Mouse (Mus musculus): ENCODE measurements around the gene Idnk. TPM values are rescaled to one million over a fixed set of nuclear protein-coding genes. Genes with fewer than 3 reads are reported as not detected.

The Idnk gene
- polyA plus RNA-seq, 1 experiment, result 21.0 TPM

DNA sequence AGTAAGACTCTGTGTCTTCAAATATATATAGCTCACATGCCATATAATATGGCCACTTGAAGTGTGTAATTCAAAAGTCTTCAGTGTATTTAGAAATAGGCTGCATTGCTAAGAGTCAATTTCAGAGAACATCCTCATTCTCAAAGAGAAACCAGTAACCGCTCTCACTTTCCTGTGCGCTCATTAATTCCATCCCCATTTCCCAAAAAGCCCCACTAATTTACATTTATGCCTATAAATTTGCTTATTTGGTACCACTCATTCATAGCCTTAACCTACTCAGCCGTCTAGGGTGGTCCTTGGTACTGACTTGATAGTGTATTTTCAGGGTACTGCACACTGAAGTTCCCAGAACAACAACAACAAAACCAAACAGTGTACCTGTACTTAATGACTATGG is 44.5 kb downstream of the Idnk start:
- peaks cover 9% of the 10 kb centered on the region for H3K36me3 ChIP-seq (ENCODE audit: control insufficient read depth, insufficient read depth)
- H3K4me2 ChIP-seq (ENCODE audit: low read depth), result no peak overlapping the region
- no peak for TF ChIP-seq E2F4 (IDR thresholded peaks at IDR 0.05; ENCODE audit: insufficient read depth)
- TF ChIP-seq SRF (IDR thresholded peaks at IDR 0.05; ENCODE audit: control insufficient read depth, insufficient read length, low read depth), result no peak
- TF ChIP-seq CEBPB (IDR thresholded peaks at IDR 0.05; ENCODE audit: insufficient read depth, poor library complexity, severe bottlenecking), result no peak
- TF ChIP-seq MYOD1 (IDR thresholded peaks at IDR 0.05; ENCODE audit: control insufficient read depth in 1 of 3, insufficient read length in 2 of 3, low read depth in 2 of 3), result no peak
- TF ChIP-seq MAX (IDR thresholded peaks at IDR 0.05; ENCODE audit: low read depth), result no peak
- no peak for TF ChIP-seq POLR2A (IDR thresholded peaks at IDR 0.05; ENCODE audit: insufficient read length, low read depth)
- no peak for TF ChIP-seq MYOG (IDR thresholded peaks at IDR 0.05; ENCODE audit: control insufficient read depth in 1 of 3, insufficient read depth in 1 of 3, insufficient read length in 2 of 3, low read depth in 2 of 3)
- no peak for TF ChIP-seq TCF12 (IDR thresholded peaks at IDR 0.05; ENCODE audit: insufficient read depth, poor library complexity, severe bottlenecking)
- TF ChIP-seq POLR2AphosphoS2 (IDR thresholded peaks at IDR 0.05; ENCODE audit: insufficient read length, low read depth), result no peak
- no peak for TF ChIP-seq REST (IDR thresholded peaks at IDR 0.05; ENCODE audit: insufficient read depth, insufficient read length)
- no peak for TF ChIP-seq TCF3 (IDR thresholded peaks at IDR 0.05; ENCODE audit: insufficient read length, low read depth)
- no peak for TF ChIP-seq USF1 (IDR thresholded peaks at IDR 0.05; ENCODE audit: low read depth)
- H3K79me2 ChIP-seq (ENCODE audit: control insufficient read depth, insufficient read depth), result peaks cover 99% of the 10 kb centered on the region
- no peaks in the 10 kb centered on the region for H3K27me3 ChIP-seq (ENCODE audit: control insufficient read depth, insufficient read depth, insufficient read length)
- H3K4me3 ChIP-seq, result no peak overlapping the region
- H3ac ChIP-seq (ENCODE audit: control insufficient read depth, insufficient read length), result no peak overlapping the region

DNA sequence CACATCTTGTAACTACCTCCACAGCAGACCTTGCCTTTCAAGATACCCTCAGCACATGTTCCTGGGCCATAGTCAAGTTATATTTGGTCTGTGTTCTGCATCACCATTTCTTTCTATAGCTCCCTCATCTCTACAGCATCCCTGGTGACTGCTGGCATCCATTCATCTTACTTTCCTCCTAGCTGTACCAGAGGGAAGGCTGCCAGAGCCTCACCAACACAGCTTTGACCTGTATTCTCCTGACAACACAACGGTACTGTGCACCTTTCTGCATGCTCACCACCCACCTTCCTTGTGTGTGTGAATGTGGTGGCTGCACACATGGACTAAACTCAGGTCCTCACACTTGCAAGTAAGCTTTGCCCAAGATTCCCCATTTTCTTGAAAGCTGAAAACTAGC is 45.5 kb downstream of the Idnk start:
- Histone ChIP-seq H3K36me3 (ENCODE audit: control insufficient read depth, insufficient read depth) (no peaks in the 10 kb centered on the region), H3ac (ENCODE audit: control insufficient read depth, insufficient read length) (no peak overlapping the region), H3K79me2 (ENCODE audit: control insufficient read depth, insufficient read depth) (peaks cover 99% of the 10 kb centered on the region), H3K4me3 (no peak overlapping the region), H3K4me2 (ENCODE audit: low read depth) (no peak overlapping the region), H3K27me3 (ENCODE audit: control insufficient read depth, insufficient read depth, insufficient read length) (no peaks in the 10 kb centered on the region)
- TF ChIP-seq REST (IDR thresholded peaks at IDR 0.05; ENCODE audit: insufficient read depth, insufficient read length), result no peak
- TF ChIP-seq MYOG (IDR thresholded peaks at IDR 0.05; ENCODE audit: control insufficient read depth in 1 of 3, insufficient read depth in 1 of 3, insufficient read length in 2 of 3, low read depth in 2 of 3), result no peak
- no peak for TF ChIP-seq MAX (IDR thresholded peaks at IDR 0.05; ENCODE audit: low read depth)
- no peak for TF ChIP-seq TCF12 (IDR thresholded peaks at IDR 0.05; ENCODE audit: insufficient read depth, poor library complexity, severe bottlenecking)
- TF ChIP-seq POLR2A (IDR thresholded peaks at IDR 0.05; ENCODE audit: insufficient read length, low read depth), result no peak
- no peak for TF ChIP-seq CEBPB (IDR thresholded peaks at IDR 0.05; ENCODE audit: insufficient read depth, poor library complexity, severe bottlenecking)
- no peak for TF ChIP-seq MYOD1 (IDR thresholded peaks at IDR 0.05; ENCODE audit: control insufficient read depth in 1 of 3, insufficient read length in 2 of 3, low read depth in 2 of 3)
- TF ChIP-seq E2F4 (IDR thresholded peaks at IDR 0.05; ENCODE audit: insufficient read depth), result no peak
- TF ChIP-seq TCF3 (IDR thresholded peaks at IDR 0.05; ENCODE audit: insufficient read length, low read depth), result no peak
- TF ChIP-seq POLR2AphosphoS2 (IDR thresholded peaks at IDR 0.05; ENCODE audit: insufficient read length, low read depth), result no peak
- no peak for TF ChIP-seq SRF (IDR thresholded peaks at IDR 0.05; ENCODE audit: control insufficient read depth, insufficient read length, low read depth)
- TF ChIP-seq USF1 (IDR thresholded peaks at IDR 0.05; ENCODE audit: low read depth), result no peak

DNA sequence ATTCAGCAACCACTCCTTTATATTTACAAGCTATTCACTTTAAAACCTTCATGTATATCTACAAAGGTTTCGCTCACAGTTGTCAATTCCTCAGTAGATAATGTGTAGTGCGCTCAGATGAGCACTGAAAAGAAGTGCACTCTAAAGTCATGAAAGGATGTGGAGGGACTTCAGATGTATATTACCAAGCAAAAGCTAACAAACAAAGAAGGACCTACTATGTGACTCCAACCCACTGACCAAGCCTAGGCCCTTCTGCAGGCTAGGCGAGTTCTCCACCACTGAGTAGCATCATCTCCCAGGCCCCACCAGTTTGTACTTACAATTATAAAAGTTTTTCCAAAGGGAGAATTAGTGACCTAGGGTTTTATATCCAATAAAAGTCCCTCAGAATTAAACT is 46.8 kb downstream of the Idnk start:
- Histone ChIP-seq H3K27me3 (ENCODE audit: control insufficient read depth, insufficient read depth, insufficient read length) (no peaks in the 10 kb centered on the region), H3K36me3 (ENCODE audit: control insufficient read depth, insufficient read depth) (no peaks in the 10 kb centered on the region), H3K4me3 (no peak overlapping the region), H3K4me2 (ENCODE audit: low read depth) (no peak overlapping the region), H3ac (ENCODE audit: control insufficient read depth, insufficient read length) (no peak overlapping the region), H3K79me2 (ENCODE audit: control insufficient read depth, insufficient read depth) (peaks cover 100% of the 10 kb centered on the region)
- TF ChIP-seq POLR2AphosphoS2 (IDR thresholded peaks at IDR 0.05; ENCODE audit: insufficient read length, low read depth) (no peak), MYOG (IDR thresholded peaks at IDR 0.05; ENCODE audit: control insufficient read depth in 1 of 3, insufficient read depth in 1 of 3, insufficient read length in 2 of 3, low read depth in 2 of 3) (no peak), TCF12 (IDR thresholded peaks at IDR 0.05; ENCODE audit: insufficient read depth, poor library complexity, severe bottlenecking) (no peak), MYOD1 (IDR thresholded peaks at IDR 0.05; ENCODE audit: control insufficient read depth in 1 of 3, insufficient read length in 2 of 3, low read depth in 2 of 3) (no peak), POLR2A (IDR thresholded peaks at IDR 0.05; ENCODE audit: insufficient read length, low read depth) (no peak), REST (IDR thresholded peaks at IDR 0.05; ENCODE audit: insufficient read depth, insufficient read length) (no peak), USF1 (IDR thresholded peaks at IDR 0.05; ENCODE audit: low read depth) (no peak), MAX (IDR thresholded peaks at IDR 0.05; ENCODE audit: low read depth) (no peak), TCF3 (IDR thresholded peaks at IDR 0.05; ENCODE audit: insufficient read length, low read depth) (no peak), E2F4 (IDR thresholded peaks at IDR 0.05; ENCODE audit: insufficient read depth) (no peak), CEBPB (IDR thresholded peaks at IDR 0.05; ENCODE audit: insufficient read depth, poor library complexity, severe bottlenecking) (no peak)

DNA sequence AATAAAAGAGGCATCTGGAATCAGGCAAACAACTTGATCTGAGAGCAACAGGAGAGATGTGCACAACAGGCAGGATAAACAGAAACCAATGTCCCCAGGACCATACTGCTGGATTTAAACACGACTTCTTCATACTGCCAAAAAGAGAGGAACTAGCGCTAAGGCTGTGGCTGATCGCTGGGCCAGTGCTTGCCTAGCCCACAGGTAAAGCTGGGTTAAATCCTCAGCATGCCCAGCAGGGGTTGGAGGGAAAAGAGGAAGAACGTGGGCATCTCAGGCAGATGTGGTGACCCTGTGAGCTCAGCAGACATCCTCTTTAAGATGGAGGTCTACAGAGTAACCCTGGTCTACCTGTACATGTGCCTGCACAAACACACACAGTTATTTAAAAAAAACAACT is 47.5 kb downstream of the Idnk start:
- Histone ChIP-seq H3K4me2 (ENCODE audit: low read depth) (no peak overlapping the region), H3K4me3 (no peak overlapping the region), H3ac (ENCODE audit: control insufficient read depth, insufficient read length) (no peak overlapping the region), H3K36me3 (ENCODE audit: control insufficient read depth, insufficient read depth) (no peaks in the 10 kb centered on the region), H3K27me3 (ENCODE audit: control insufficient read depth, insufficient read depth, insufficient read length) (no peaks in the 10 kb centered on the region), H3K79me2 (ENCODE audit: control insufficient read depth, insufficient read depth) (peaks cover 100% of the 10 kb centered on the region)
- no peak for TF ChIP-seq POLR2A (IDR thresholded peaks at IDR 0.05; ENCODE audit: insufficient read length, low read depth)
- no peak for TF ChIP-seq USF1 (IDR thresholded peaks at IDR 0.05; ENCODE audit: low read depth)
- TF ChIP-seq REST (IDR thresholded peaks at IDR 0.05; ENCODE audit: insufficient read depth, insufficient read length), result no peak
- no peak for TF ChIP-seq MYOG (IDR thresholded peaks at IDR 0.05; ENCODE audit: control insufficient read depth in 1 of 3, insufficient read depth in 1 of 3, insufficient read length in 2 of 3, low read depth in 2 of 3)
- TF ChIP-seq E2F4 (IDR thresholded peaks at IDR 0.05; ENCODE audit: insufficient read depth), result no peak
- no peak for TF ChIP-seq TCF3 (IDR thresholded peaks at IDR 0.05; ENCODE audit: insufficient read length, low read depth)
- no peak for TF ChIP-seq MYOD1 (IDR thresholded peaks at IDR 0.05; ENCODE audit: control insufficient read depth in 1 of 3, insufficient read length in 2 of 3, low read depth in 2 of 3)
- TF ChIP-seq TCF12 (IDR thresholded peaks at IDR 0.05; ENCODE audit: insufficient read depth, poor library complexity, severe bottlenecking), result no peak
- no peak for TF ChIP-seq SRF (IDR thresholded peaks at IDR 0.05; ENCODE audit: control insufficient read depth, insufficient read length, low read depth)
- TF ChIP-seq CEBPB (IDR thresholded peaks at IDR 0.05; ENCODE audit: insufficient read depth, poor library complexity, severe bottlenecking), result no peak
- no peak for TF ChIP-seq POLR2AphosphoS2 (IDR thresholded peaks at IDR 0.05; ENCODE audit: insufficient read length, low read depth)
- no peak for TF ChIP-seq MAX (IDR thresholded peaks at IDR 0.05; ENCODE audit: low read depth)

Data from myocyte (in vitro differentiated cells).